Mouse (Mus musculus): ENCODE measurements at regions not wholly inside any gene's neighbourhood (a gene's known extent, or its start where the extent isn't known, plus 50 kb on each side); places are given as distances from the start of the nearest gene placed in this dataset.

DNA sequence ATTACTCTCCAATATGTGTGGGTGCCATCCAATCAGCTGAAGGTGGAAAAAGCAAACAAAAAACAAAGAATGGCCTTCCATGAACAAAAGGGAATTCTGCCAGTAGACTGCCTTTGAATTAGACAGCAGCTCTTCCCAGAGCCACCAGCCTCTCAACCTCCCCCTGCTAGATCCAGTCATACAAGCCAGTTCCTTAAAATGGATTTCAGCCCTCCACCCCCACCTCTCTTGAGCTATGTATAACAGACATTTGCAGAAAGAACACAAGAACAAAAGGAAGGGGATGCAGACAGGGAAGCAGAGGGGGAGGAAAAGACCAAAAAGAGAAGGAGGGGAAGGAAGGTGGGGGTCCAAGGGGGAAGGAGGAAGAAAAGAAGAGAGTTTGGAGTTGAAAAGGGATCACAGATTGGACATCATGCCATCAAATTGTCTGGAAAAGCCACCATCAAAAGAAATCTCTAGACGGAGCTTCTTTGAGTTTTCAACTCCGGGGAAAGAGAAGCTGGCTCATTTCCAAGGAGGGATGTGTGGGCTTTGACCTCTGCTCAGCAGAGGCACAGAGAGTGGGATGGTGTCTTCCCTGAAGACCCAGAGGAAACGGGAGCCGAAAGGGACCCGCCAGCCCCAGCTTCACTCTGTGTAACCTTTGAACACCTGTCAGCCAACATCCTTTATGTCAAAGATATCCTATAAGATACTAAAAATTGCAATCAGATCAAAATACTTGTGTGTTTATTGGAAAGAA lies 114.8 kb downstream of the Dhrs2 start:
- ATAC-seq (replicated peaks; ENCODE audit: low FRiP score, low read depth) (no peak), DNase-seq (ENCODE audit: low spot score) (peak; percentile 35)
- Histone ChIP-seq H3K27ac (no peak overlapping the region), H3K4me2 (ENCODE audit: low read length) (no peak overlapping the region), H3K4me3 (replicated peaks; ENCODE audit: low read depth, low read length) (no peak overlapping the region), H3K9me3 (replicated peaks; ENCODE audit: low read length) (no peaks in the 10 kb centered on the region), H3K4me1 (replicated peaks; ENCODE audit: insufficient read depth, low read length) (no peaks in the 10 kb centered on the region), H3K27me3 (ENCODE audit: insufficient read depth, low read length) (no peaks in the 10 kb centered on the region), H3K9ac (ENCODE audit: low read depth, low read length) (no peak overlapping the region), H3K36me3 (ENCODE audit: insufficient read depth, low read length) (no peaks in the 10 kb centered on the region)
- TF ChIP-seq CTCF (IDR thresholded peaks at IDR 0.05; ENCODE audit: low read depth), result no peak
- WGBS, result 23% methylated on average over 5 of the region's 5 CpGs

DNA sequence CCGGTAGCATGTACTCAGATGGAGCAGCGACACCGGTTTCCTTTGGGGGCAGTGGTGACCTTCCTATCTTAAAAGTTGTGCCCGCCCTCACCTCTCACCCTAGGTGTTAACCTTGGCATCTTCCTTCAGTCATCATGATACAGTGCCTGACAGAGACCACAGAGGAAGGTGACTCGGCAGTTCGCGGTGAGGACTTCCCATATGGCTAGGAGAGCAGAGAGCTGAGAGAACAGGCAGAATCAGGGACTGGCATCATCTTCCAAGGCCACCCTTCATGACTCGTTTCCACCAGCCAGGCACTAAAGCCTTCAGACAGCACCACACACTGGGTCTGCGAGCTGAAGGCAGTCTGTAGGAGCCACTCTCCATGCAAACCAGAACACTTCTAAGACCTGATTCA lies 116.2 kb downstream of the Dhrs2 start:
- TF ChIP-seq CTCF (IDR thresholded peaks at IDR 0.05; ENCODE audit: low read depth), result no peak
- Histone ChIP-seq H3K4me2 (ENCODE audit: low read length) (no peak overlapping the region), H3K9ac (ENCODE audit: low read depth, low read length) (no peak overlapping the region), H3K9me3 (replicated peaks; ENCODE audit: low read length) (no peaks in the 10 kb centered on the region), H3K27ac (no peak overlapping the region), H3K36me3 (ENCODE audit: insufficient read depth, low read length) (no peaks in the 10 kb centered on the region), H3K4me3 (replicated peaks; ENCODE audit: low read depth, low read length) (no peak overlapping the region), H3K27me3 (ENCODE audit: insufficient read depth, low read length) (no peaks in the 10 kb centered on the region), H3K4me1 (replicated peaks; ENCODE audit: insufficient read depth, low read length) (no peaks in the 10 kb centered on the region)
- DNase-seq (ENCODE audit: low spot score) (no peak), ATAC-seq (replicated peaks; ENCODE audit: low FRiP score, low read depth) (no peak)
- WGBS, result 51% methylated on average over 9 of the region's 9 CpGs

DNA sequence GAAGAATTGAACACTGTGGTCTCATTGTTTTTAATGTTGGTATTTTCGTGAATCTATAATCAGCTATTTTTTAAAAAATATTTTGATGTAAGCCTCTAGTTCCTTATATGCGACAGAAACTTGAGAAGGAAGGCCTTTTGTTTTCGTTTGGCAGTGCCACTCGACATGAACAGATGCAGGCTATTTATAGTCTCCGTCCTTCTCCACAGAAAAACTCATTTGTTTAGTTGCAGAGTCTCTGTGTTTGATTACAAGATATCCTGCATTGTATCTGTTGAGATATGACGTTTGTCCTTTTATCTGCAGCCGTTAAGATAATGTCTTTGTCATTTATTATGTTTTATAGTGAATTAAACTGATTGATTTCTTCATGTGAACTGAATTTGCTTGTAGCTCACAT lies 116.7 kb downstream of the Dhrs2 start:
- 44% methylated on average over 7 of the region's 7 CpGs for WGBS
- H3K4me2 ChIP-seq (ENCODE audit: low read length), result no peak overlapping the region
- no peak overlapping the region for H3K9ac ChIP-seq (ENCODE audit: low read depth, low read length)
- TF ChIP-seq CTCF (IDR thresholded peaks at IDR 0.05; ENCODE audit: low read depth), result no peak
- no peaks in the 10 kb centered on the region for H3K27me3 ChIP-seq (ENCODE audit: insufficient read depth, low read length)
- H3K4me1 ChIP-seq (replicated peaks; ENCODE audit: insufficient read depth, low read length), result no peaks in the 10 kb centered on the region
- no peak overlapping the region for H3K27ac ChIP-seq
- no peaks in the 10 kb centered on the region for H3K36me3 ChIP-seq (ENCODE audit: insufficient read depth, low read length)
- ATAC-seq (replicated peaks; ENCODE audit: low FRiP score, low read depth) (no peak), DNase-seq (ENCODE audit: low spot score) (peak; percentile 25)
- H3K4me3 ChIP-seq (replicated peaks; ENCODE audit: low read depth, low read length), result no peak overlapping the region
- H3K9me3 ChIP-seq (replicated peaks; ENCODE audit: low read length), result no peaks in the 10 kb centered on the region

DNA sequence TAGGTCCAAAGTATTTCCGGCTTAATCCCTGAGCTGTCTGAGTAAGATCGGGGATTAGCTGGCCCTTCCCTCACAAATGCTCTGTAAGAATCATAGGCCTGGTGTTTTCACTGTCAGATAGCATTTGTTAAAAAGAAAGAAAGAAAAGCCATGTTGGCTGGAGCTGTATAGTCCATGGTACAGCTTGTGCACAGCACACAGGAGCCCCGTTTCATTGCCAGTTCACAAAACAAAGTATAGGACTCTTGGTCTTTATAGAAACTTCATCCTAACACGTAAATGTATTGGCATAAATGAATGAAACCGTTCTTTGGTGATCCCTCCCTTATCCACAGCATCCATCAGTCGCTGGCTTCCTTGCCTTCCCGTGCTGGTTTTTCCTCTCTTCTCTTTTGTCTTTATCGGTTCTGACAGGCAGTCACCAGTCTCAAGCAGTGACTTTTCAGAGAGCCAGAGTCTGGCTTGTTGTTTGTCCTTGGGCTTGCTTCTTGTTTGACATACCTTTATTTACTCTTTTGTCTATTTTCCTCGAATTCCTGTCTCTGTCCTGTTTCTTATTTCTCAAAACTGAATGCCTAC lies 117.3 kb downstream of the Dhrs2 start:
- Histone ChIP-seq H3K36me3 (ENCODE audit: insufficient read depth, low read length) (no peaks in the 10 kb centered on the region), H3K4me3 (replicated peaks; ENCODE audit: low read depth, low read length) (no peak overlapping the region), H3K4me1 (replicated peaks; ENCODE audit: insufficient read depth, low read length) (no peaks in the 10 kb centered on the region), H3K9me3 (replicated peaks; ENCODE audit: low read length) (no peaks in the 10 kb centered on the region), H3K4me2 (ENCODE audit: low read length) (no peak overlapping the region), H3K27me3 (ENCODE audit: insufficient read depth, low read length) (no peaks in the 10 kb centered on the region), H3K27ac (no peak overlapping the region), H3K9ac (ENCODE audit: low read depth, low read length) (no peak overlapping the region)
- no peak for DNase-seq (ENCODE audit: low spot score)
- 75% methylated on average over 9 of the region's 9 CpGs for WGBS
- no peak for TF ChIP-seq CTCF (IDR thresholded peaks at IDR 0.05; ENCODE audit: low read depth)
- ATAC-seq (replicated peaks; ENCODE audit: low FRiP score, low read depth), result no peak

DNA sequence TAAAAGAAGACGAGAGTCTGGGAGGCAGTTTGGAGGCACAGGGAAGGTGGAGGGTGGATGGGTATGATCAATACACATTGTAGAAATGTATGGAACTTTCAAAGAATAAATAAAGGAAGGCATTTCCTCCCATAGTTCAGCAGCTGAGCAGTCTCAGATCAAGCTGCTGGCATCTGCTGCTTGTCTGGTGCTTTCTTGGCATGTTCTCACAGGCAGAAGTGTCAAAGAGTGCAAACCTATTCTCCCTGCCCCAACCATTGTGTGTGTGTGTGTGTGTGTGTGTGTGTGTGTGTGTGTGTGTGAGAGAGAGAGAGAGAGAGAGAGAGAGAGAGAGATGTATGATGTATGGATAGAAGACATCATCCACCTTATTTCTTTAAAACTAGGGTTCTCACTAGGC lies 121.5 kb downstream of the Dhrs2 start:
- TF ChIP-seq CTCF (IDR thresholded peaks at IDR 0.05; ENCODE audit: low read depth), result no peak

DNA sequence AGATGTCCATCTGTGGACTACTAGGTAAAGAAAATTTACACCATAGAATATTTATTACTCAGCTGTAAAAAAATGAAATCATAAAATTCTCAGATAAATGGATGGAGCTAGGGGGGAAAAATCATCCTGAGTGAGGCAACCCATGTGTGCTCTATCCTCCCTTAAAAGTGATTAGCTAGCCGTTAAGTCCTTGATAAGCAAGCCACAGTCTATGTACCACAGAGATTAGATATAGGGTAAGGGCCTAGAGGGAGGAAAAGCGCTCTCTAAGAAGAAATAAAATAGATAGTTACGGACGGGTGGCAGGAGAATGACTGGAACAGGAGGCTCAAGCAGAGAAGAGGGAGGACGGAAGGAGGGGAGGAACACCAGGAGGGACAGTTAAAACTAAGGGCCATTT lies 122.1 kb downstream of the Dhrs2 start:
- 79% methylated on average over 5 of the region's 5 CpGs for WGBS
- no peaks in the 10 kb centered on the region for H3K4me1 ChIP-seq (replicated peaks; ENCODE audit: insufficient read depth, low read length)
- ATAC-seq (replicated peaks; ENCODE audit: low FRiP score, low read depth) (no peak), DNase-seq (ENCODE audit: low spot score) (no peak)
- H3K36me3 ChIP-seq (ENCODE audit: insufficient read depth, low read length), result no peaks in the 10 kb centered on the region
- no peak overlapping the region for H3K9ac ChIP-seq (ENCODE audit: low read depth, low read length)
- no peak overlapping the region for H3K4me3 ChIP-seq (replicated peaks; ENCODE audit: low read depth, low read length)
- H3K4me2 ChIP-seq (ENCODE audit: low read length), result no peak overlapping the region
- no peak overlapping the region for H3K27ac ChIP-seq
- no peak for TF ChIP-seq CTCF (IDR thresholded peaks at IDR 0.05; ENCODE audit: low read depth)
- no peaks in the 10 kb centered on the region for H3K9me3 ChIP-seq (replicated peaks; ENCODE audit: low read length)
- H3K27me3 ChIP-seq (ENCODE audit: insufficient read depth, low read length), result no peaks in the 10 kb centered on the region

More for the DNA sequence above, 121.5 kb downstream of the Dhrs2 start:
- no peaks in the 10 kb centered on the region for H3K9me3 ChIP-seq (replicated peaks; ENCODE audit: low read length)
- H3K36me3 ChIP-seq (ENCODE audit: insufficient read depth, low read length), result no peaks in the 10 kb centered on the region
- WGBS, result 20% methylated on average over 1 of the region's 1 CpGs
- no peak overlapping the region for H3K4me2 ChIP-seq (ENCODE audit: low read length)
- no peak overlapping the region for H3K9ac ChIP-seq (ENCODE audit: low read depth, low read length)
- DNase-seq (ENCODE audit: low spot score) (no peak), ATAC-seq (replicated peaks; ENCODE audit: low FRiP score, low read depth) (no peak)
- no peak overlapping the region for H3K4me3 ChIP-seq (replicated peaks; ENCODE audit: low read depth, low read length)
- H3K27me3 ChIP-seq (ENCODE audit: insufficient read depth, low read length), result no peaks in the 10 kb centered on the region
- no peak overlapping the region for H3K27ac ChIP-seq
- no peaks in the 10 kb centered on the region for H3K4me1 ChIP-seq (replicated peaks; ENCODE audit: insufficient read depth, low read length)
